Mouse (Mus musculus): Measurements from ENCODE around the gene Kif16b.

DNA sequence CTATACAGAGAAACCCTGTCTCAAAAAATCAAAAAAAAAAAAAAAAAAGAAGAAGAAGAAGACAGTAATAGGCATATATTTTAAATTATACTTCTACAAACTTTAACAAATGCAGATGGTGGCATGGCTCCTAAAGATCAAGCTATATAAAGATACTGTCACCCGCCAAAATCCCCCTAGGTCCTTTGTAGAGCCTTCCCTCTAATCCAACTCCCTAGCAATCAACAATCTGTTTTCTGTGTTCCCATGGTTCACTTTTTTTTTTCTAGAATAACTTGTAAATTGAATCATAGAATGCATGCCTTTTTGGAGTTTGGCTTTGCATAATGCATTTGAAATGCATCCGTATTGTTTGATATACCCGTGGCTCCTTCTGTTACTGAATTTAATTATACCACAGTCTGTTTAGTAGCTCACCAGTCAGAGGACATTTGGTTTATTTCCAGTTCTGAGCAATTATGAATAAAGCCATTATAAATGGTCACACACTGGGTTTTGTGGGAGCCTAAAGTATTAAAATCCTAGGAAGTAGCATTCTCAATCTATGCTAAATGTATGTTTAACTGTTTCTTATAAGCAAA, 9.6 kb upstream of the Kif16b start:
- TF ChIP-seq POLR2A (IDR thresholded peaks at IDR 0.05; ENCODE audit: borderline replicate concordance, extremely low read depth, insufficient read depth, insufficient read length, poor library complexity, severe bottlenecking) (no peak), CTCF (IDR thresholded peaks at IDR 0.05; ENCODE audit: borderline replicate concordance, extremely low read depth, insufficient read depth, insufficient read length) (no peak)

Data from brain, embryonic 14.5 days (tissue).